Mouse (Mus musculus) thymus, postnatal 0 days (tissue): ENCODE results near the gene Pkig. TPM values are rescaled to one million over a fixed set of nuclear protein-coding genes. Genes with fewer than 3 reads are reported as not detected.

ENCODE experiments used
- DNase-seq: peaks from one replicate; pipeline ENCODE4 v3.0.0-alpha.2; 2015; ENCODE audit warnings: low spot score
- polyA plus RNA-seq: library from polyadenylated mRNA; unstranded; fragments of >200 nt; fragmentation: Nextera tagmentation; extraction: Ambion mirVana; gene quantifications from 2 replicates; pipeline ENCODE4 v1.2.1, GENCODE M21; 2015

The Pkig gene
- polyA plus RNA-seq, 1 experiment from 2014 or later: 63.5 TPM

GRCm38 (mm10) chr2:163708321-163708720, 50.1 kb downstream of the Pkig start:
- DNase-seq: no peak

DNA sequence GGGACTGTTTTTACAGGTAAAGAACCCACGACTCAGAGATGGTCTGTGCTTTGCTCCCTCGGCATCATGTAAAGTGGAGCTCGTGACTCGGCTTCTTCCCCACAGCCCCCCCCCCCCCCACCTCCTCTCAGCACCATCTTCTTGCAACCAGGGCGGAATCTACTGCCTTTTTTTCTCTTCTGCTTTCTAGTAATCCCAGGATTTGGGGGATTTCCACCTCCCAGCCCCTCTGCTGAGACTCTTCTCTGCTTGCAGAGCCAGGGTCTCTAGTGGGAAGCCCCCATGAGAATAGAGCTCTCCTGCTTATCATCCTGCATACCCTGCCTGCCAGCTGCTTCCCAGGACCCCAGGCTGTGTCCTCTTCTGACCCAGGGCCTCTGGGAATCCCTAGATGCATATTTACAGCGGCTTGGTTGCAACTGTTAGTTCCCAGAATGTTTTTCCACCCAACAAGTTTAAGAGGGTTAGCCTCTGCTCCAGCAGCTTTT, 50.6 kb downstream of the Pkig start:
- DNase-seq: no peak

- no peak for DNase-seq
Measured at GRCm38 (mm10) chr2:163710000-163710399, 51.8 kb downstream of the Pkig start.

- DNase-seq: no peak
Measured at GRCm38 (mm10) chr2:163710606-163711159, 52.5 kb downstream of the Pkig start.

GRCm38 (mm10) chr2:163711368-163711868, 53.2 kb downstream of the Pkig start:
- DNase-seq: no peak

GRCm38 (mm10) chr2:163712473-163712872, 54.3 kb downstream of the Pkig start:
- DNase-seq: peak; percentile 13

- no peak for DNase-seq
Measured at GRCm38 (mm10) chr2:163712874-163713273, 54.7 kb downstream of the Pkig start.

DNA sequence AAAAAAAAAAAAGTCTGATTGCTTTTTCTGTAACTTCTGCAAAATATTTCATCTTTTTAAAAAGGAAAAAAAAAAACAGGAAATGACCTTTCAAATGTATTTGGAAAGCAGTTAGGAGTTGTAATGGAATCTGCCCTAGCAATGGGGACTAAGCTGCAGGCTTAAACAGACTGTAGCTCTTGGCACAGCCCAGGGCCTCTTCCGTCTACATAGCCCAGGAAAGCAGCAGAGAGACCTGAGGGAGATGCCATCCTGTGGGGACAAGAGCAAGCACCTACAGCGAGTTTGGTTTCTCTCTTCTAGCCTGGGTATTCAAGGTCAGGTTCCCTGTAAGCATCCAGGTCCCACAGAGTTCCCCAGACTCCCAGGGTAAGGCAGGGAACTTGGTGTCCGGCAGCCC, 55.2 kb downstream of the Pkig start:
- no peak for DNase-seq

DNA sequence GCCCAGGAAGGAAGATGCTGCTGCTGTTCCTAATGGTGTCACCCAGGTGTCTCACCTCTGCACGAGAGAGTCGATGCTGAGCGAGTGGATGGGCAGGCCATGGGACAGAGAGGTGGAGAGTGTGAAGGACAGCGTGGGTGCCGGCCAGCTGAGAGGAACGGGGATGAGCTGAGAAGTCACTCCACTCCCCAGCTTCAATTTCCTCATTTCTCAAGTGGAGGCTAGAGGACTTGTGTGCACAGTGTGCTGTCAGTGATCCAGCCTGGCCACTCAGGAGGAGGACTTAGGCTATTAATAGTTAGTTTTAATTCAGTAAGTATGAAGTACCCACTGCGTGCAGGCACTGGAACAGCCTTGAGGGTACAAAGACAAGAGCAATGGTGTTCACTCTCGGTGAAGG, 58.3 kb downstream of the Pkig start:
- no peak for DNase-seq

DNA sequence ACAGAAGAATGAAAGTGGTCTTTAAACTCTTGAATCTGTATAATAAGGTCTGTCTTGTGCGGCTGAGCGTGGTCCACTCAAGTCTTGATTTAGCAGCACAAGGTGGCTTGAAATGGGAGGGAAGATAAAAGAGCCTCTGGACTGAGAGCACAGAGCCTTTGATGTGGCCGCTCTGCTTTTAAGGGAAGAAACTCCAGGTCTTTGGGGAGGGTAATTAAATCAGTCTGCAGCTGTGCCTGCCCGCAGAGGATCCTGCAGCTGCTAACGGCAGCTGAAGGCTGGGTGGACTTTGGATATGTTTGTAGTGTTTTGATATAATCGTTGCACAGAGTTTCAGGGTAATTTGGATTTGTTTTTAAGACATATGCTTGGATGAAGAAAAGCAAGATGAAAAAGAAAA, 58.7 kb downstream of the Pkig start:
- DNase-seq: peak; percentile 44

- DNase-seq: no peak
Measured at GRCm38 (mm10) chr2:163718526-163718925, 60.3 kb downstream of the Pkig start.

DNA sequence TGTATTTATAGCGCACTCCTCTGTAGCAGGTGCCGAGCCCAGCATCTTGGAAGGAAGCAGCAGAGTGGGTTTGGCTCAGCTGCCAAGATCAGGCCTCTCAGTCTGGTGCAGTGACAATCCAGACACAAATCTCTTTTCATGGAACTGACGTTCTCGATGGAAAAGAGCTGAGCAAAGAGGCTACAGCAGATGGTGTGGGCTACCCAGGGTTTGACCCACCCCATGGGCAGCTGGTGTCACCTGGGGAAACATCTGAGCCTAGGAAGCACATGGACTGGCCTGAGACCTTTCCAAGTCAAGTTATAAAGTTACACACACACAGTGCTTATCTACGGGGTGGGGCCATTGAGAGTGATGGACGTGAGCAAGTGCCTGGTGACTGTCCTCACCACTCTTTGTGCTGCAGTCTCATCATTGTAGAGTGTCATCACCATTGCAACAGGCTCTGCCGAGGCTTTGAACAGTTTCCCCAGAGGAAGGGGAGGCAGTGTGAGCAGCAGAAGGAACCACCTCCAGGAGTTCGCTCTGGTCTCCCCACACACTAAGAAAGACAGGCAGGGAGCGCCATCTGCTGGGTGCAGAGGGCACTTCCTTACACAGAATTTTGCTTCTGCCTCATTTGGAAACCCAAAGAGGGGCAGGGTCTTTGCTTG, 60.9 kb downstream of the Pkig start:
- DNase-seq: peak; percentile 88

- DNase-seq: no peak
Measured at GRCm38 (mm10) chr2:163719616-163720015, 61.4 kb downstream of the Pkig start.

GRCm38 (mm10) chr2:163722550-163722949, 64.4 kb downstream of the Pkig start:
- no peak for DNase-seq

- no peak for DNase-seq
Measured at GRCm38 (mm10) chr2:163726766-163727393, 68.7 kb downstream of the Pkig start.

DNA sequence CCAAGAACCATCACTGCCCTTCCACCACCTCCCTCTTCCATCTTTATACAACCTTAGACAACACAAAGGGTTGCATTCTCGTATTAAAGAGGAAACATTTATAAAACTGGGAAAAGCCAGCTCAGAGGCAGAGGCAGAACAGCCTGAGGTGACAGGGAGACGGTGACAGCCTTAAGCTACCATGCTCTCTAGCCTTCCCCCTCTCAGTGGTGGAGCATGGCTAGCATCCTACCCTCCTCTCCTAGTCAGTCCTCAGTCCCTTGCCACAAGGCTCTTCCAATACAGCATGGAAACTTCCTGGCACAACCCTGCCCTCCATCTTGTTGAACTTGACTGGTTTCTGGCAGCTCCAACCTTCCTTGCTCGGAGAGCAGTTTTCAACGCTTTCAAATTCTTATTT, 70.1 kb downstream of the Pkig start:
- DNase-seq: no peak

GRCm38 (mm10) chr2:163732021-163732420, 73.8 kb downstream of the Pkig start:
- DNase-seq: no peak

- DNase-seq: no peak
Measured at GRCm38 (mm10) chr2:163735163-163735562, 77.0 kb downstream of the Pkig start.

DNA sequence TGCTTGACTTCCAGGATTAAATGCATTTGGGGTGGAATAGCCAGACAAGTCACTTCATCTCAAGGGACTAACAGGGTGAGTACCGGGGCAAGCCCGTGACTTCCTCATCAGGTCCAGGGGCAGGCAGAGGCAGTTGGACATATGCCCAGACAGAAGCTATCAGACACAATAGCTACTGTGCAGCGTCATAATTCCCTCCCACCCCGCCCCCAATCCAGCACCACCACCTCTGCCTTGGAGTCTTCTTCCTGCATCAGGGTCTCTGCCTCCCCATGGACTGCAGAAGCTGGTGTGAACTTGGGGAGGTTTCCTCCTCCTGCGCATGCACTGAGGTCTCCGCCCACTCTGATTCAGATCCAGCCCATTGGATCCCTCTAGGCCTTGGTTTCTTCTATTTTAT, 77.8 kb downstream of the Pkig start:
- DNase-seq: no peak

- no peak for DNase-seq
Measured at GRCm38 (mm10) chr2:163742656-163743055, 84.5 kb downstream of the Pkig start.

DNA sequence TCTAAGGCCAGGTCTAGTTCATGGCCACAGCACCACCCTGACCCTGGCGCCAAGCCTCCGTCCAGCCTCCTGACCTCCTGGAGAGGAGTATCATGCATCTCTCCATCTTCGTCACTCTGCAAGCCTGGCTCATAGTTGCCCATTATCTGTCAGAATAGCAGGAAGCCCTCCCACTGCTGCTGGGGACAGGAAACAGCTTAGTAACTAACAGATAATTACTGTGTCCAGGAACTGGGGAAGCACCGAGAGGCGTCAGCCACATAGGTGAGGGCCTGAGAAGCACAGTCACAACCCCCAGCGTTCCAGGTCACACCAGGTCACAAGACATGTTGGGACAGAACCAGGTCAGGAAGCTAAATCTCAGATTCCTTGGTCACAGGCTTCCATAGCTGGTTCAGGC, 85.2 kb downstream of the Pkig start:
- DNase-seq: no peak

DNA sequence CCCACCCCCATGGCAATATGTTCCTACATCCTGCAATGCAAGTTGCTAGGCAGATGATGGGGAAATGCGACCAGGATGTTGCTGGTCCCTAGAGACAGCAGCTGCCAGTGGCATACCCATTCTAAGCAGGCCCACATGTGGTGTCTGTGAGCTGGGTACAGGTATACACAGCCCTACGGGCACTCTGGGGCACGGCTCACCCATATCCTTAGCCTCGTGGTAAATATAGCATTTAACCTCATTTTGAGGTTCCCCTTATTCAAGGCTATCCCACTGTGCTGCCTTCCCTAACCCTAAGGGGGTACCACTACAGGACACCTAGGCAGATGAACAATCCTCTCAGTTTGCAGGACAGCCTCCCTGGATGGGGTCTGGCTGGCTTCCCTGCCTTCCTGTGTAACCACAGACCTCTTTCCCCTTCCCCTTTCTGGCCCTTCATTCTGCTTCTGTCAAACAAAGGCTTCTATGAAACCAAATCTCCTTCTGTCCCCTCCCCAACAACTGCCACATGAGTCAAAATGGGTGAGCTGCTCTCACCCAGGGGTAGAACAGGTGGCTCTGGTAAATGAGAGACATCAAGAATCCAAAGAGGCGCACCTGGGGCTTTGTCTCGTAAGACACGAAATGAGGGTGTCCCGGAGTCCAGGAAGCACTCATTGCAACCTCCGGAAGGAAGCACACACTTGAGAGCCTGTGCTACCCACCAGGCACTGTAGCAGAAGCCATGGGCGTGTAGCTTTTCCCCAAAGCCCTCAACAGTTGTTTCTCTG, 86.8 kb downstream of the Pkig start:
- peak; percentile 91 for DNase-seq
